13 mouse cellular contexts compared by ENCODE assay signal in genomic region chr15:63999936-64000530, GRCm38 (mm10).
DNase-seq lines count a peak whose midpoint lies in the region; ATAC-seq and TF ChIP-seq lines count a peak whose summit lies in the region.
"Had no signal": no experiment of that assay in that cellular context is flagged by ENCODE, and none has a peak within 500 bp of the region (broad histone marks: within the 10 kb centered on the region; RNA-seq: fewer than 3 reads in every experiment).

No protein-coding gene starts in this region.

- H3K9ac ChIP-seq in forebrain, embryonic 15.5 days (replicated peaks) = no peak overlapping the region
- no peak overlapping the region for H3K9ac ChIP-seq in forebrain, embryonic 12.5 days

- H3K36me3 ChIP-seq in forebrain, embryonic 15.5 days = no peaks in the 10 kb centered on the region
- H3K36me3 ChIP-seq in forebrain, embryonic 12.5 days (replicated peaks) = no peaks in the 10 kb centered on the region
- H3K36me3 ChIP-seq in testis, adult 2 months (ENCODE audit: control insufficient read depth, insufficient read depth, low read length) = no peaks in the 10 kb centered on the region; the same call in 1 of the 2 replicates

- no peaks in the 10 kb centered on the region for H3K27me3 ChIP-seq in forebrain, embryonic 15.5 days
- no peaks in the 10 kb centered on the region for H3K27me3 ChIP-seq in forebrain, embryonic 12.5 days
- no peaks in the 10 kb centered on the region for H3K27me3 ChIP-seq in testis, adult 2 months (ENCODE audit: control insufficient read depth, insufficient read depth, low read length)

- H3K4me3 ChIP-seq in forebrain, embryonic 15.5 days = no peak overlapping the region
- no peak overlapping the region for H3K4me3 ChIP-seq in forebrain, embryonic 12.5 days (replicated peaks)
- H3K4me3 ChIP-seq in testis, adult 2 months (ENCODE audit: control insufficient read depth, low read depth, low read length) = no peak overlapping the region
- H3K4me3 ChIP-seq: myocyte had no signal

- DNase-seq in layer of hippocampus, adult 11-12 months (ENCODE audit: low spot score) = peak; percentile 32
- no peak for DNase-seq in layer of hippocampus, postnatal 25 days (ENCODE audit: extremely low spot score in 1 of 2, low spot score in 1 of 2)
- DNase-seq in testis, postnatal 14 days (ENCODE audit: low spot score) = no peak
- no peak for DNase-seq in thymus, postnatal 10 days (ENCODE audit: low spot score in 2 of 2)
- no peak for DNase-seq in kidney, postnatal 10 days
- DNase-seq: adrenal gland, postnatal 36 days; cerebellum, postnatal 14 days; heart, postnatal 10 days; kidney, adult 18-20 months had no signal

- no peak for TF ChIP-seq CTCF in testis, adult 2 months (IDR thresholded peaks at IDR 0.05; ENCODE audit: control insufficient read depth, insufficient read depth, insufficient replicate concordance, low read depth, low read length)

- no peak for ATAC-seq in forebrain, embryonic 15.5 days (replicated peaks)
- no peak for ATAC-seq in forebrain, embryonic 12.5 days (ENCODE audit: low FRiP score)

- 58% methylated on average over 19 of the region's 19 CpGs for WGBS in forebrain, embryonic 15.5 days
- WGBS in forebrain, embryonic 12.5 days = 74% methylated on average over 19 of the region's 19 CpGs

- no peaks in the 10 kb centered on the region for H3K9me3 ChIP-seq in forebrain, embryonic 15.5 days
- no peaks in the 10 kb centered on the region for H3K9me3 ChIP-seq in forebrain, embryonic 12.5 days

- peak overlapping the region; percentile 13; the same call in 1 of the 2 replicates for H3K27ac ChIP-seq in forebrain, embryonic 15.5 days (replicated peaks)
- H3K27ac ChIP-seq in forebrain, embryonic 12.5 days = no peak overlapping the region
- H3K27ac ChIP-seq in testis, adult 2 months (ENCODE audit: control insufficient read depth, insufficient read depth, low read depth, low read length) = peak overlapping the region; percentile 37

- H3K4me1 ChIP-seq in forebrain, embryonic 15.5 days = peaks cover 34% of the 10 kb centered on the region
- peaks cover 17% of the 10 kb centered on the region for H3K4me1 ChIP-seq in forebrain, embryonic 12.5 days
- H3K4me1 ChIP-seq in testis, adult 2 months (ENCODE audit: control insufficient read depth, insufficient read depth, low read length) = peaks cover 4% of the 10 kb centered on the region

- no peak for TF ChIP-seq POLR2A in testis, adult 2 months (IDR thresholded peaks at IDR 0.05; ENCODE audit: control insufficient read depth, low read depth, low read length)

- H3K4me2 ChIP-seq in forebrain, embryonic 15.5 days (replicated peaks) = no peak overlapping the region
- no peak overlapping the region for H3K4me2 ChIP-seq in forebrain, embryonic 12.5 days
